Mouse (Mus musculus) liver, embryonic 15.5 days (tissue): ENCODE results near the gene Kcnh4. TPM values are rescaled to one million over a fixed set of nuclear protein-coding genes. Genes with fewer than 3 reads are reported as not detected.

Experiments used
- ATAC-seq: fragments of 200-750 bp; cut with Nextera tagmentation; 2 replicates; pipeline ENCODE4 v1.8.0; 2017; ENCODE audit warnings: moderate number of reproducible peaks, mild to moderate bottlenecking, moderate library complexity; ENCODE audit not compliant: insufficient read depth
- H3K27ac ChIP-seq: fragments of 300-500 bp; sonication (generic); replicated peaks from 2 replicates; pipeline ENCODE4 v1.5.1; 2015; ENCODE audit warnings: mild to moderate bottlenecking, inconsistent platforms
- H3K27me3 ChIP-seq: fragments of 300-500 bp; sonication (generic); 2 replicates; pipeline ENCODE4 v1.6.1; 2015; ENCODE audit warnings: mild to moderate bottlenecking, inconsistent platforms
- H3K36me3 ChIP-seq: fragments of 300-500 bp; sonication (generic); replicated peaks from 2 replicates; pipeline ENCODE4 v1.6.1; 2015; ENCODE audit warnings: moderate library complexity, mild to moderate bottlenecking, inconsistent platforms
- H3K4me1 ChIP-seq: fragments of 300-500 bp; sonication (generic); replicated peaks from 2 replicates; pipeline ENCODE4 v1.6.1; 2015; ENCODE audit warnings: inconsistent platforms
- H3K4me2 ChIP-seq: fragments of 300-500 bp; sonication (generic); 2 replicates; pipeline ENCODE4 v1.6.1; 2015; ENCODE audit warnings: moderate library complexity, mild to moderate bottlenecking, inconsistent platforms
- H3K4me3 ChIP-seq: fragments of 300-500 bp; sonication (generic); replicated peaks from 2 replicates; pipeline ENCODE4 v1.5.1; 2015; ENCODE audit warnings: mild to moderate bottlenecking, inconsistent platforms
- H3K9ac ChIP-seq: fragments of 300-500 bp; sonication (generic); 2 replicates; pipeline ENCODE4 v1.6.1; 2015; ENCODE audit warnings: moderate library complexity, mild to moderate bottlenecking, inconsistent platforms
- H3K9me3 ChIP-seq: fragments of 300-500 bp; sonication (generic); replicated peaks from 2 replicates; pipeline ENCODE4 v1.6.1; 2016; ENCODE audit warnings: inconsistent platforms
- WGBS: fragments of 180-500 bp; shearing (Covaris S2); methylation state at CpG from one replicate; pipeline ENCODE4 v1.1.7; 2015; ENCODE audit warnings: mixed read lengths; ENCODE audit not compliant: insufficient replicate concordance; 5-methylcytosine and 5-hydroxymethylcytosine counted together
- polyA plus RNA-seq: library from polyadenylated mRNA; unstranded; fragments of >200 nt; fragmentation: Nextera tagmentation; extraction: Ambion mirVana; gene quantifications from 2 replicates; pipeline ENCODE4 v1.2.1, GENCODE M21; 2015

Kcnh4 gene
- polyA plus RNA-seq, 1 experiment from 2014 or later = not detected

GRCm38 (mm10) chr11:100747114-100747513, 12.6 kb downstream of the Kcnh4 start:
- Histone ChIP-seq H3K4me1 (peaks cover 16% of the 10 kb centered on the region), H3K27me3 (peaks cover 61% of the 10 kb centered on the region), H3K9me3 (no peaks in the 10 kb centered on the region), H3K9ac (no peak overlapping the region), H3K4me3 (no peak overlapping the region), H3K4me2 (no peak overlapping the region), H3K27ac (no peak overlapping the region), H3K36me3 (no peaks in the 10 kb centered on the region)
- WGBS = 47% methylated on average over 5 of the region's 5 CpGs
- ATAC-seq = peak; percentile 59; the same call in 1 of the 2 replicates

- H3K4me3 ChIP-seq = no peak overlapping the region
- no peak overlapping the region for H3K9ac ChIP-seq
- no peak overlapping the region for H3K4me2 ChIP-seq
- no peak overlapping the region for H3K27ac ChIP-seq
- no peaks in the 10 kb centered on the region for H3K9me3 ChIP-seq
- no peaks in the 10 kb centered on the region for H3K36me3 ChIP-seq
- ATAC-seq = no peak
- peaks cover 55% of the 10 kb centered on the region for H3K27me3 ChIP-seq
- H3K4me1 ChIP-seq = peaks cover 16% of the 10 kb centered on the region
- 83% methylated on average over 10 of the region's 10 CpGs for WGBS
These were observed 13.2 kb downstream of the Kcnh4 start for GRCm38 (mm10) chr11:100746546-100746945.

- WGBS = 13% methylated on average over 6 of the region's 6 CpGs
- Histone ChIP-seq H3K36me3 (no peaks in the 10 kb centered on the region), H3K4me3 (no peak overlapping the region), H3K4me1 (peaks cover 19% of the 10 kb centered on the region), H3K27ac (no peak overlapping the region), H3K9me3 (no peaks in the 10 kb centered on the region), H3K9ac (no peak overlapping the region), H3K4me2 (no peak overlapping the region), H3K27me3 (peaks cover 48% of the 10 kb centered on the region)
- no peak for ATAC-seq
These were observed 14.7 kb downstream of the Kcnh4 start for GRCm38 (mm10) chr11:100745085-100745484.

- H3K4me1 ChIP-seq = peaks cover 32% of the 10 kb centered on the region
- 69% methylated on average over 6 of the region's 6 CpGs for WGBS
- H3K9me3 ChIP-seq = no peaks in the 10 kb centered on the region
- ATAC-seq = no peak
- no peak overlapping the region for H3K27ac ChIP-seq
- H3K27me3 ChIP-seq = peaks cover 16% of the 10 kb centered on the region
- no peak overlapping the region for H3K4me3 ChIP-seq
- no peaks in the 10 kb centered on the region for H3K36me3 ChIP-seq
- no peak overlapping the region for H3K4me2 ChIP-seq
- no peak overlapping the region for H3K9ac ChIP-seq
These were observed 18.4 kb downstream of the Kcnh4 start for GRCm38 (mm10) chr11:100741348-100741747.

GRCm38 (mm10) chr11:100738749-100739148, 21.0 kb downstream of the Kcnh4 start:
- peaks cover 52% of the 10 kb centered on the region for H3K4me1 ChIP-seq
- ATAC-seq = no peak
- peak overlapping the region; percentile 81 for H3K4me2 ChIP-seq
- H3K9ac ChIP-seq = peak overlapping the region; percentile 55
- peak overlapping the region; percentile 73 for H3K4me3 ChIP-seq
- no peaks in the 10 kb centered on the region for H3K27me3 ChIP-seq
- no peaks in the 10 kb centered on the region for H3K9me3 ChIP-seq
- peaks cover 5% of the 10 kb centered on the region for H3K36me3 ChIP-seq
- H3K27ac ChIP-seq = peak overlapping the region; percentile 84
- WGBS = 29% methylated on average over 5 of the region's 5 CpGs

GRCm38 (mm10) chr11:100738066-100738604, 21.6 kb downstream of the Kcnh4 start, which contains the start of gene Rab5c:
Gene Rab5c (minus strand): TSS chr11:100738215.
- peak within 1 kb of the TSS; percentile 92 for H3K27ac ChIP-seq

GRCm38 (mm10) chr11:100737105-100737733, 22.5 kb downstream of the Kcnh4 start:
- H3K4me2 ChIP-seq = peak overlapping the region; percentile 87
- peak overlapping the region; percentile 73 for H3K4me3 ChIP-seq
- no peaks in the 10 kb centered on the region for H3K9me3 ChIP-seq
- H3K27ac ChIP-seq = peak overlapping the region; percentile 92
- peak; percentile 57 for ATAC-seq
- 0% methylated on average over 13 of the region's 13 CpGs for WGBS
- H3K27me3 ChIP-seq = no peaks in the 10 kb centered on the region
- peaks cover 20% of the 10 kb centered on the region for H3K36me3 ChIP-seq
- H3K9ac ChIP-seq = peak overlapping the region; percentile 88
- peaks cover 67% of the 10 kb centered on the region for H3K4me1 ChIP-seq

More at GRCm38 (mm10) chr11:100738066-100738604, 21.6 kb downstream of the Kcnh4 start, which contains the start of gene Rab5c:
- Histone ChIP-seq H3K36me3 (peaks cover 11% of the 10 kb centered on the region), H3K4me1 (peaks cover 58% of the 10 kb centered on the region), H3K9ac (peak within 1 kb of the TSS; percentile 88), H3K27me3 (no peaks in the 10 kb centered on the region), H3K4me3 (peak within 1 kb of the TSS; percentile 73), H3K4me2 (peak within 1 kb of the TSS; percentile 87), H3K9me3 (no peaks in the 10 kb centered on the region)
- peak; percentile 97 for ATAC-seq
- WGBS = under 1% methylated on average over 39 of the region's 39 CpGs

- Histone ChIP-seq H3K36me3 (peaks cover 25% of the 10 kb centered on the region), H3K4me1 (peaks cover 72% of the 10 kb centered on the region), H3K27me3 (no peaks in the 10 kb centered on the region), H3K4me3 (peak overlapping the region; percentile 73), H3K9me3 (no peaks in the 10 kb centered on the region), H3K4me2 (peak overlapping the region; percentile 87), H3K27ac (peak overlapping the region; percentile 92), H3K9ac (peak overlapping the region; percentile 88)
- no peak for ATAC-seq
- 19% methylated on average over 4 of the region's 4 CpGs for WGBS
These were observed 23.0 kb downstream of the Kcnh4 start for GRCm38 (mm10) chr11:100736746-100737080.

GRCm38 (mm10) chr11:100735954-100736745, 23.6 kb downstream of the Kcnh4 start:
- Histone ChIP-seq H3K9ac (peak overlapping the region; percentile 88), H3K4me3 (peak overlapping the region; percentile 73), H3K4me1 (peaks cover 78% of the 10 kb centered on the region), H3K27me3 (no peaks in the 10 kb centered on the region), H3K4me2 (peak overlapping the region; percentile 87), H3K9me3 (no peaks in the 10 kb centered on the region), H3K27ac (peak overlapping the region; percentile 92), H3K36me3 (peaks cover 28% of the 10 kb centered on the region)
- ATAC-seq = no peak
- WGBS = 22% methylated on average over 14 of the region's 14 CpGs

- Histone ChIP-seq H3K4me1 (peaks cover 86% of the 10 kb centered on the region), H3K9me3 (no peaks in the 10 kb centered on the region), H3K27ac (peak overlapping the region; percentile 92), H3K4me2 (peak overlapping the region; percentile 87), H3K4me3 (peak overlapping the region; percentile 73), H3K9ac (peak overlapping the region; percentile 88), H3K27me3 (no peaks in the 10 kb centered on the region), H3K36me3 (peaks cover 31% of the 10 kb centered on the region)
- no peak for ATAC-seq
- WGBS = 65% methylated on average over 9 of the region's 9 CpGs
These were observed 24.4 kb downstream of the Kcnh4 start for GRCm38 (mm10) chr11:100735134-100735865.
